Mouse (Mus musculus) left cerebral cortex, adult 8-10 months (tissue): ENCODE measurements around the gene Gsg1. TPM values are rescaled to one million over a fixed set of nuclear protein-coding genes. Genes with fewer than 3 reads are reported as not detected.

Experiments
- DNase-seq, 2 experiments: peaks; one replicate each; pipeline ENCODE4 v3.0.0; 2022; ENCODE audit warnings: low spot score in 2 of 2
- total RNA-seq, 4 experiments: library from RNA; stranded (reverse); gene quantifications; 2 replicates each; pipeline ENCODE4 v1.2.4; 2022

Gene Gsg1
- not detected for total RNA-seq

GRCm38 (mm10) chr6:135254153-135254552, at the start of gene Gsg1:
Gsg1 (minus strand) TSS chr6:135254351.
- DNase-seq = no peak

GRCm38 (mm10) chr6:135302421-135303125, 48.4 kb upstream of the Gsg1 start:
- DNase-seq = no peak

DNA sequence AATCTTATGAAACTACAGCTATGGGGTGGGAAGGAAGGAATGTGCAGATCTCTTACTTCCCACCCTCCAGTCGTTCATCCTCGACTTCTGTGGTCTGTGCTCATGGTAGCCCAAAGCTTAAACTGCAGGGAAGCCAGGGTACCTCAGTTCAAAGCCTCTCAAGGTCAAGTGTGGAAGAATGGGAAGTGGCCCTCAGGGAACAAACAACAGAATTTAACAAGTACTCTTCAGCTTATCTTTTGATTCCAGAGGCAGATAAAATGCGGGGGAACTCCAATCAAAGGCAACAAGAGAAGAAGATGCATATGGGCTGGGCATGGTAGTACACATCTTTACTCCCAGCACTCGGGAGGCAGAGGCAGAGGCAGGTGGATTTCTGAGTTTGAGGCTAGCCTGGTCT, 46.3 kb upstream of the Gsg1 start:
- no peak for DNase-seq

- no peak for DNase-seq
Observed at GRCm38 (mm10) chr6:135299024-135299550, 44.9 kb upstream of the Gsg1 start.

DNA sequence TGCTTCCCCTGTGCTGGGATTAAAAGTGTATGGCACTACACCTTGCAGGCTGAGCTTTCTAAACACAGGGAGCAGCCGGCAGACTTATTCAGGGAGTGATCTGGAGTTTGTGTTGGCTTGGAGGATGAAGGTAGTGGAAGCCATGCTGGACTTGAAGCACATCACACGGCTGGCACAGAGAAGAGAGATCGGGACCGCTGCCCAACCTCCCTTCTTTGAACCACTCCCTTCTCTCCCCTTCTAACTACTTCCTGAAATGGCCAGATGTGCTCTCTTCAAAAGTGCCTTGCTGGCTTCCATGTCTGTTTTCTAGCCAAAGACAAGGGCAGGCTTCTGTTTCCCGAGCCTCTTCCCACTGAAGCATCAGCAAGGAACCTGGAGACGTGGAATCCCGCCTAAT, 43.4 kb upstream of the Gsg1 start:
- no peak for DNase-seq

GRCm38 (mm10) chr6:135296267-135296666, 42.1 kb upstream of the Gsg1 start:
- DNase-seq = no peak

DNA sequence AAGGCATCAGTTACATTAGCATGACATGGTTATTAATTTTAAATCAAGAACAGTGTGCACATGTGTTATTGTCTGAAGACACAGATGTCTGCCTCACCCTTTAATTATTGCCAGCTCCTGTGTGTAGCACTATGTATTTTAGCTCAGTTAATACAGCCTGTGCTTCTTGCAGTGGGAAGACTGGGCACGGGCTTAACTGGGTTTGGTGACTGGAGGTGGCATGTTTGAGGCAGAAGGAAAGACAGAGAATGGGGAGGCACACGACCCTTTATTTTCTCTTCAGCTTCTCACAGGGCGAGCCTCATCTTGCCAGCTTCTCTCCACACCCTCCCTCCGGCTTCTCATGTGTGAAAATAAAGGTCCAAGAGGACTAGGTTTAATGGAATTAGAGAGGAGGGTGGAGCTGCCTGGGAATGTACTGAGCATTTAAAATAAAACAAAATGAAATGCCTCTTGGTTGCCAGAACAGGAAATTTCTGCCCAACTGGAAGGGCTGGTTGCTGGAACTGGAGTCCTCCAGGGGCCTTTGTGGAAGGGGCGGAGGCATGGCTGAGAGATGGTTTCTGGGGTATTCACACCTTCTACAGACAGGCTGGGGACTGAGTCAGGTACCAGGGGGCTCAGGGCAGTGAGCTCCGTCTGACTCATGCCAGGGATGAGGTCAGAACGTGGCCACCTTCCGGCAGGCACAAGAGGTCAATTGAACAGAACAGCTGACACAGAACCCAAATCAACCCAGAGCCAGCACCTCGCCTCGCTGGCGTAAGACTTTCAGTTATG, 41.1 kb upstream of the Gsg1 start:
- DNase-seq = no peak

GRCm38 (mm10) chr6:135294150-135294549, 40.0 kb upstream of the Gsg1 start:
- no peak for DNase-seq

GRCm38 (mm10) chr6:135292391-135292790, 38.2 kb upstream of the Gsg1 start:
- DNase-seq = no peak

- DNase-seq = no peak
Observed at GRCm38 (mm10) chr6:135279856-135280255, 25.7 kb upstream of the Gsg1 start.

GRCm38 (mm10) chr6:135279286-135279685, 25.1 kb upstream of the Gsg1 start:
- DNase-seq = no peak

DNA sequence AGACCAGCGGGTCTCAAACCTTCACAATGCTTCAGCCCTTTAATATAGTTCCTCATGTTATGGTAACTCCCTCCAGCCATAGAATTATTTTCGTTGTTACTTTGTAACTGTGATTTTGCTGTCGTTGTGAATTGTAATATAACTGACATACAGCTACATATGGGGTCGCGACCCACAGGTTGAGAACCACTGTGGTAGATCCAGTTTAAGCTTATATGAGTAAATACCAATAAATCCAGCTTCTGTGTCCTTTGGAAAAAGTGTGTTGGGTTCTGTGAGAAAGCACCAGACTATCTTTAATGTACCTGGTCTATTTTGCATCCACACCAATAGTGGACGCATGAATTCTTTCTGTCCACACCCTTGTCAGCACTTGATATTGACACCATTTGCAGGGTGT, 24.2 kb upstream of the Gsg1 start:
- DNase-seq = no peak

GRCm38 (mm10) chr6:135276474-135277295, 22.5 kb upstream of the Gsg1 start:
- DNase-seq = no peak

GRCm38 (mm10) chr6:135275231-135275630, 21.1 kb upstream of the Gsg1 start:
- no peak for DNase-seq

DNA sequence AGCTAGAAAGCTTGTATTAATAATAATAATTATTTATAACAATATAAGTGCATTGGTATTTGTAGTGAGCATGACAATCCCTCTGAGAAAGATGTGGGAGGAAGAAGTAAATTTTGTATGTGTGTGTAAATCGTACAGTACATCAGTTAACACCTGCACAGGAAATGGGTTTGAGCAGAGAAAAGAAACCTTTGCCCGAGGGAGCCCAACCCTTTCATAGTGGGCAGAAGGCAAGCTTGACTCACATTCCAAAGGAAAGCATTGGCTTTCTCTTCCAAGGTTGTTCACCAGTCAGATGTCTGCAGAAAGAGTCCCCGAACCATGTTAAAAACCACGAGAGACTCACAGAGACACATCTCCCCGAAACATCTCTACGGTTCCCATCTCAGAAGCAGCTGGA, 18.9 kb upstream of the Gsg1 start:
- DNase-seq = no peak

GRCm38 (mm10) chr6:135271761-135272160, 17.6 kb upstream of the Gsg1 start:
- no peak for DNase-seq

DNA sequence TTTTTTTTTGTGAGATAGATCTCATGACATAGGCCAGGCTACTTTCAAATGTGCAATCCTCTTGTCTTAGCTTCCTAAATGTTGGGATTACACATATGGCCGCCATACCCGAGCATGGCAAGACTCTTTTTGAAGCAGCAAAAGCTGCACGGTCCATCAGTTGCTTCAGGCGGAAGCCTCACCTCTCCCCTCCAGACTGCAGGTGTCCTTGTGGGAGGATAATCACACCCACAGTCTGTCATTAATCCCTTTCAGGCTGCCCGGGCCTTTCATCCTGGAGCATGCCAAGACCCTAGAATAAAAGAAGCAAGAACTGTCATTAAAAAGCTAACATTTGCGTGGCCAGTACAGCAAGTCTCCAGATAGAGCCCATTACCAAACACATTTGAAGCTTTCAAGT, 15.5 kb upstream of the Gsg1 start:
- DNase-seq = no peak

- DNase-seq = no peak
Observed at GRCm38 (mm10) chr6:135268392-135268791, 14.2 kb upstream of the Gsg1 start.

DNA sequence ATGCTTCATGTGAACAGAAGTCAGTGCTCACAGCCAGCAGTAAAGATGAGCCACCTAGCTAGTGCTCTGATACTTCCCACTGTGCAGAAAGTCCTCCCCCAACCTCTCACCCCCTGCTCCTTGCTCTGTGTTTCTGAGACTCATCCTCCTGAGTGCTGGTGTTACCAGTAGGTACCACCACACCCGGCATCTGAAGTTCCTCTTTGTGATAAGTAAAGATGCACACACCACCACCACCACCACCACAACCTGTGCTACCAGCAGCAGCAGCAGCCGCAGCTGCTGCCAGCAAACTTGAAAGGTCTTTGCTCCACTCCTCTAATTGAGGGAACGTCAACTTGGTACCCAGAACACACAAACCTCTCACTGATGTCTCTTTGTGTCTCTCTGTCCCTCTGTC, 13.1 kb upstream of the Gsg1 start:
- no peak for DNase-seq

DNA sequence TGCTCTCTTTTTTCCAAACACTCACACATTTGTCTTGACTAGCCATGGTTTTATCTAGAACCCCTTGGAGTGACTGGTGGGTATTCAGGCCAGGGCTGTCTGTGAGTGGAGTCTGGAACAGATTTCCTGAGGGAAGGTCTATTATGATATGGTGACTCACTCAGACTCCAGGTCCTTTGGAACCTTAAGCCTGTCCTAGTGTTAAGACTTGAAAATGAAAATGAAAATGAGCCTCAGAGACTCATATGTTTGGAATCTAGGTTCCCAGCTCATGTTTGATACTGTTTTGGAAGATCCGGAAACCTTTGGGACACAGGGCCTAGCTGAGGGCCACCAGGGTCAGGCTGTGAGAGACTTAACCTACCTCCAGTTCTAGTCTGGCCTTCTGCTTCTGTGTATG, 11.9 kb upstream of the Gsg1 start:
- no peak for DNase-seq

DNA sequence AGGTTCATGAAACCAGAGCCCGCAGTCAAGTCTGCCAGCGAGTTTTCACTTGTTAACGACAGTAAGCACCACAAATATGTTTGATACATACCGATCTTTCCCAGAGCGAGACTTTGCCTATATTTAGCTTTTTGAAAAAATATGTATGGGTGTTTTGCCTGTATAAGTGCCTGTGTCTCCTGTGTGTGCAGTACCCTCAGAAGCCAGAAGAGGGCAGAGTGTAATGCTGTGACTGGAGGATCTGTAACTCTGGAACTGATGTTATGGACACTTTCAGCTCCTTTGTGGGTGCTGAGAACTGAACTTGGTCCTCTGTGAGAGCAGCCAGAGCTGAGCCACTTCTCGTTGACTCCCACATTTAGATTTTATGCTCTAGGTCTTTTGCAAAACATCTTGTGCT, 10.0 kb upstream of the Gsg1 start:
- no peak for DNase-seq

GRCm38 (mm10) chr6:135262565-135262964, 8.4 kb upstream of the Gsg1 start:
- DNase-seq = no peak
